Mouse (Mus musculus): ENCODE data around the gene Pip5k1b. TPM values are rescaled to one million over a fixed set of nuclear protein-coding genes. Genes with fewer than 3 reads are reported as not detected.

Pip5k1b gene
- polyA plus RNA-seq, 1 experiment from 2014 or later: 4.1 TPM

DNA sequence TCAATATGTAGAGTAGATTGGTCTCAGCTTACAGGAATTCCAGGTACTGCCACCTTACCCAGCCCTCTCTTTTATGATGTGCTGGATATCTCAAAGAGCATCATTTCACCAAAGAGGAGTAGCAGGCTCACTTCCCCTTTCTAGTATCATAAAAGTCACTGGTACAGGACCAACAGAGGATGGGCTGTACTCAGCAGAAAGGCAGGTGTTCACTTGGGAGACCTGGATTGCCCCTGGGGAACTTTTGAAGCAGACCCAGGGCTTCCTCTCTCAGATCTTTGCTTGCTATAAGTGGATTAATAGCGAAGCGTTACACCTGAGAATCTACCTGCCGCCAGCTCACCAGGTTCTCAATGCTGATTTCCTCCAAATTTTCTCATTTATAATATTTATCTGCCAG is 127.7 kb downstream of the Pip5k1b start:
- no peaks in the 10 kb centered on the region for H3K27me3 ChIP-seq (ENCODE audit: control insufficient read depth, insufficient read depth, low read length)
- no peaks in the 10 kb centered on the region for H3K9me3 ChIP-seq (replicated peaks; ENCODE audit: control insufficient read depth, low read length)
- no peaks in the 10 kb centered on the region for H3K36me3 ChIP-seq (ENCODE audit: control insufficient read depth, insufficient read depth, low read length)
- H3K4me3 ChIP-seq (replicated peaks; ENCODE audit: low read length): no peak overlapping the region
- WGBS: 87% methylated on average over 3 of the region's 3 CpGs
- no peak overlapping the region for H3K4me2 ChIP-seq (ENCODE audit: low read depth, low read length)
- ATAC-seq (ENCODE audit: insufficient read depth, low FRiP score): no peak
- no peak overlapping the region for H3K9ac ChIP-seq (ENCODE audit: low read length)
- no peaks in the 10 kb centered on the region for H3K4me1 ChIP-seq (ENCODE audit: control insufficient read depth, insufficient read depth, low read length)
- H3K27ac ChIP-seq (ENCODE audit: low read length): no peak overlapping the region

DNA sequence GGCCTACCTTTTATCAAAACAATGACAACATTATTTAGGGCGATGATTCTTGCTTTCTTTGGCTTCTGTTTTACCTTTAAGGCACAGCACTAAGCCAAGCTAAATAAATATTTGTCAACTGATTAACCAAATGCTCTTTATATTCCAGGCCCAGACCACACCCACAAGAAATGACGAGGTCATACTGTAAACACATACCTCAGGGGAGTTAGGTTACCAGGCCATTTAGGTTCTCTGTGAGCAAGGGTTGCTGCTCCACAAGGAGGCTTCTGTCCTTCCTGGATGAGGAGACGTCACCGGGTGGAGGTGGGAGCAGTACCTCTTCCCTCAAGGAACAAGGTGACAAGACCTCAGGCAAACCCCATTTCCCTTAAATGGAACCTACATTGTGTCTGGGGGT is 128.4 kb downstream of the Pip5k1b start:
- 42% methylated on average over 4 of the region's 4 CpGs for WGBS
- H3K4me2 ChIP-seq (ENCODE audit: low read depth, low read length): no peak overlapping the region
- peak overlapping the region; percentile 24; the same call in 1 of the 2 replicates for H3K27ac ChIP-seq (ENCODE audit: low read length)

DNA sequence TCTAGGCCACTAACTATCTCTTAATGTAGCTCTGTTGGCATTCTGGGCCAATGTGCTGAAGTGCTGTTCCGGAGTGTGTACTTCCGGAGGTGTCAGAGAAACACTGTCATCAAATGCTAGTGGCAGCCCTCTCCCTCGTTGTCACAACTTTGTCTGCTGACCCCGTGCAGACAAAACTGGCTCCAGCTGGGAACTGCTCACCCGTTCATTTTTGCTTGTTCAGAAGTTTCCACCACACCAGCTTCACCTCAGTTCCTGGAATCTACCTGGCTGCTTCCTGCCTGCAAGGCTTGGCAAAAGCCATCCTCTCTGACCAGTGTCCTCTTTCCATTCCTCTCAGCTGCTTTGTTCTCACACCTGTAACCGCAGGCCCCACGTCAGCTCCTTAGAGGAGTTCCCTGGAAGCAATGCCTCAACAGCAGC is 128.9 kb downstream of the Pip5k1b start:
- peak overlapping the region; percentile 40 for H3K27ac ChIP-seq (ENCODE audit: low read length)
- H3K4me2 ChIP-seq (ENCODE audit: low read depth, low read length): no peak overlapping the region
- no peaks in the 10 kb centered on the region for H3K27me3 ChIP-seq (ENCODE audit: control insufficient read depth, insufficient read depth, low read length)
- 70% methylated on average over 7 of the region's 7 CpGs for WGBS
- H3K9me3 ChIP-seq (replicated peaks; ENCODE audit: control insufficient read depth, low read length): no peaks in the 10 kb centered on the region
- H3K9ac ChIP-seq (ENCODE audit: low read length): no peak overlapping the region
- no peak overlapping the region for H3K4me3 ChIP-seq (replicated peaks; ENCODE audit: low read length)
- H3K36me3 ChIP-seq (ENCODE audit: control insufficient read depth, insufficient read depth, low read length): no peaks in the 10 kb centered on the region
- H3K4me1 ChIP-seq (ENCODE audit: control insufficient read depth, insufficient read depth, low read length): no peaks in the 10 kb centered on the region
- ATAC-seq (ENCODE audit: insufficient read depth, low FRiP score): peak; percentile 65; the same call in 1 of the 2 replicates

More for the DNA sequence above, 128.4 kb downstream of the Pip5k1b start:
- Histone ChIP-seq H3K27me3 (ENCODE audit: control insufficient read depth, insufficient read depth, low read length) (no peaks in the 10 kb centered on the region), H3K9me3 (replicated peaks; ENCODE audit: control insufficient read depth, low read length) (no peaks in the 10 kb centered on the region), H3K4me3 (replicated peaks; ENCODE audit: low read length) (no peak overlapping the region), H3K4me1 (ENCODE audit: control insufficient read depth, insufficient read depth, low read length) (no peaks in the 10 kb centered on the region), H3K9ac (ENCODE audit: low read length) (no peak overlapping the region), H3K36me3 (ENCODE audit: control insufficient read depth, insufficient read depth, low read length) (no peaks in the 10 kb centered on the region)
- ATAC-seq (ENCODE audit: insufficient read depth, low FRiP score): peak; percentile 87; the same call in 1 of the 2 replicates

DNA sequence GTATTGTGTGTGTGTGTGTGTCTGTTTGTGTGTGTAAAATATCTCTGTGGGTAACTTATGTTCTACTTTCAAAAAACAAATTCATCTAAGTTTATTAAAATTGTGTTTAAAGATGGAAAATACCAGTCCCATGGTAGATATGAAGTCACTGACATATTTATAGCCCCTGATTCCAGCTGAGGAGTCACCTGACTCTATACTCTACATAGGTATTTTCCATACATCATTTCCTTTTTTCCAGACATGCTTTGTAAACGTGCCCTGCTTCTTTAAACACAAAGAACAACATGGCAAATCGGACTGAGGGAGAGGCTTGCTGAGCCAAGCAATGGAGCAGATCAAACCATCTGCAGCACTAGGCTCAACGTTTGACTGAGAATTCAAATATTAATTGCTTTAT is 137.6 kb downstream of the Pip5k1b start:
- Histone ChIP-seq H3K27ac (ENCODE audit: low read length) (no peak overlapping the region), H3K9me3 (replicated peaks; ENCODE audit: control insufficient read depth, low read length) (no peaks in the 10 kb centered on the region), H3K36me3 (ENCODE audit: control insufficient read depth, insufficient read depth, low read length) (no peaks in the 10 kb centered on the region), H3K4me3 (replicated peaks; ENCODE audit: low read length) (no peak overlapping the region), H3K9ac (ENCODE audit: low read length) (no peak overlapping the region), H3K4me2 (ENCODE audit: low read depth, low read length) (no peak overlapping the region), H3K4me1 (ENCODE audit: control insufficient read depth, insufficient read depth, low read length) (no peaks in the 10 kb centered on the region), H3K27me3 (ENCODE audit: control insufficient read depth, insufficient read depth, low read length) (no peaks in the 10 kb centered on the region)
- 44% methylated on average over 3 of the region's 3 CpGs for WGBS
- ATAC-seq (ENCODE audit: insufficient read depth, low FRiP score): no peak

DNA sequence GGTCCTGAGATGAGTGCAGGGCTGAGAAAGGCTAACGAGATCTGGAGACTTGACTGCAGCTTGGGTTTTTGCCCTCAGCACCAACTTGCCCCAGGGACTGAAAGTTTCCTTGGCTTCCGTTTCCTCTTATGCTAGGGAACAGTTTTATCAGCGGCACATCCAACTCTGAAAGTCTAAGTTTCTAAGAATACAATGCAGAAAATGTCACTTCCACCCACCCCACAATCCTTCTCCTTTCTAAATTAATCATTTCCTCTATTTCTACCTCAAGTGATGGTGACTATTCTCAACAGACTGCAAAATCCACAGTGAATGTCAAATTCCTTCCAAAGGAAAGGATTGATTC is 138.0 kb downstream of the Pip5k1b start:
- H3K27ac ChIP-seq (ENCODE audit: low read length): no peak overlapping the region
- no peak overlapping the region for H3K4me3 ChIP-seq (replicated peaks; ENCODE audit: low read length)
- H3K4me1 ChIP-seq (ENCODE audit: control insufficient read depth, insufficient read depth, low read length): no peaks in the 10 kb centered on the region
- H3K9ac ChIP-seq (ENCODE audit: low read length): no peak overlapping the region
- 80% methylated on average over 3 of the region's 3 CpGs for WGBS
- H3K9me3 ChIP-seq (replicated peaks; ENCODE audit: control insufficient read depth, low read length): no peaks in the 10 kb centered on the region
- H3K36me3 ChIP-seq (ENCODE audit: control insufficient read depth, insufficient read depth, low read length): no peaks in the 10 kb centered on the region
- ATAC-seq (ENCODE audit: insufficient read depth, low FRiP score): no peak
- no peaks in the 10 kb centered on the region for H3K27me3 ChIP-seq (ENCODE audit: control insufficient read depth, insufficient read depth, low read length)
- no peak overlapping the region for H3K4me2 ChIP-seq (ENCODE audit: low read depth, low read length)

DNA sequence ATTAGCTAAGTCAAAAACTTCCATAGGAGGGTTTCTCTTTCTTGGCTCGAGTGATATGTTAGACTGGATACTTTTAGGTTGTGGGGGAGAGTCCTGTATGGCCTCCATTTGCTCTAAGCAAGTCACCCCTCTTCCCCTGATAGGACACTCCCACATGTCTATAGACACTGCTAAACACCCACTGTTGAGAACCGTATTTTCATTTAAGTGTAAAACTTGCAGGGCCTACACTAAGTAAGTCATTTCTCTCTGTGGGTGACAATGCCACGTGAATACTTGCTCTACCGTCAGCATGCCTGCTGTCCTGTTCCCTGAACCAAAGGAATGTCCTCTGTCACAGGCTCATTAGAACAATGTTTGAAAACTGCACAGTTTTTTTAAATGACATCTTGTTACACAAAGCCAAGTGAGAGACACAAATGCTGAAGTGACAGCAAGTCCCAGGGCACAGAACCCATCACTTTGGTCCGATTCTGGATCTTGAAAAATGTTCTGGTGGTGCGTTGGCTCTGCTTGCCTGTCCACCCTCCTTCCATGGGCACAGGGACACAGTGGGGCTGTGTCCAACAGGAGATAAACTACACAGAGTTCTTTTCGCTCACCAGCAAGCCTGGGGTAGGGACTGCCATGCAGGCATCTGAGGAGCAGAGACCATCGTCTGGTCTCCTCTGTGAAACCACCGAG is 138.6 kb downstream of the Pip5k1b start:
- 82% methylated on average over 9 of the region's 9 CpGs for WGBS
- Histone ChIP-seq H3K36me3 (ENCODE audit: control insufficient read depth, insufficient read depth, low read length) (no peaks in the 10 kb centered on the region), H3K4me1 (ENCODE audit: control insufficient read depth, insufficient read depth, low read length) (no peaks in the 10 kb centered on the region), H3K4me2 (ENCODE audit: low read depth, low read length) (no peak overlapping the region), H3K9ac (ENCODE audit: low read length) (no peak overlapping the region), H3K27ac (ENCODE audit: low read length) (no peak overlapping the region), H3K27me3 (ENCODE audit: control insufficient read depth, insufficient read depth, low read length) (no peaks in the 10 kb centered on the region), H3K9me3 (replicated peaks; ENCODE audit: control insufficient read depth, low read length) (no peaks in the 10 kb centered on the region), H3K4me3 (replicated peaks; ENCODE audit: low read length) (no peak overlapping the region)
- no peak for ATAC-seq (ENCODE audit: insufficient read depth, low FRiP score)

DNA sequence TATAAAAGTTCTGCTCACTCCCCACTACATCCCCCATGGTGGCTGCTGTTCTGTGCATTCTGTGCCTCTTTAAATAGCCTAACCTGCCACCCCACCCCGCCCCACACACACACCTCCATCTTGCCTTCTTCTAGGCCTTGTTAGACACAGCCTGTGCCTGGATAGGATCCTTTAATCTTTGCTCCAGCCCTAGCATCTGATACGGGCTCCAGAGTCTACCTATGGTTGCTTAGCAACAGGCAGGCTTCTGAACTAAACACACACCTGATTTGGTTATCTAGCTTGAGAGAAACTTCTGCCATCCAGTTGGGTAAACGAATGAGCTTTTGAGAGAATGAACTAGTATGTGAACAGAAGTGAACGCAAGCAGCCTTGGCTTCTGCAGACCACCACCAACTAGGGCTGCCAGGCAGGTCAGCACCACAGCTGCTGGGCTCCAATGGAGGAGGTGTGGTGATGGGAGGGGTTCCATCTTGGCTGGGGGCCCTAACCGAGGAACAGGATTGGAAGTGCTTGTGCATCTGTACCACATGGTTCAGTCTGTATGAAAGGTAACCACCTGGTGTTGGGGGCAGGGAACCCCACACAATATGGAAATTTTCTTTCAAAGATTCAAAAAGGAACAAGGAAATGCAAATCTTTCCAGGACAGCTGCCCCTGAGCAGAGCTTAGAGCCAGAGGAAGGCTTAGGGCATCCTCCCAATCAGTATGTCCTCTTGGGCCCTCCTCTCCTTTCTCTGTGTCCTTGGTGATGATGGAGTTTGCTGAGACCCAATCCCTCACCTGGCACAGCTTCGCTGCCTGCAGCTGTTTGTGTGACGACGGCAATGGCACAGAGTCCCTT is 139.7 kb downstream of the Pip5k1b start:
- WGBS: 52% methylated on average over 8 of the region's 8 CpGs

DNA sequence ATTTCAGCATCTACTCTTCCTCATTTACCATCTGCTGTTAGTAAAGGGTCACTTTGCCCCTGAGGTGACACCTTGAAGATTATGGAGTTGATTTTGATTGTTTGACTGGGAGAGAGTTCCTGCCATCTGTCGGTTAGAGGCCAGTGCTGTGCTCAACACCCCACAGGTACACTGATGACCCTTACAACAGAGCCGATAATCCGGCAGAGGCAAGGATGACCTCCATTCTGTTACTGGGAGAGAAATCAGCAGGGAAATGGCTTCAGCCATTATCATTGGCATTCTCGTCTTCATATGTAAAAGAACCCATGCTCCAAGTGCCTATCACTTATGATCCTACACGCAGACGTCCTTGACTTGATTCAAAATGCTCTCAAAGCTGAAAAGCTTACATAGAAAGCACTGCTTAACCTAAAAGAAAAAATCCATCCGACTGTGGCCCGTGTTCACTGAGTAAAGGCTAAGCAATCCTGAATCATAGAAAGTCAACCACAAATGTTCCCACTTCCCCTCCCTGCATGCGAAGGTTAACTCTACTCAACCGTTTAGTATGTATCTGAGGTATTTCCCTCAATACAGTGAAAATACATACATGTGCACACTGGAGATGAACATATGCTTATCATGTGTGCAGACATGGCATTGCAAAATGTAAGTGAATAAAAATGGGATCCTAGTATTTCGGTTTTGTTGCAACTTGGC is 146.7 kb downstream of the Pip5k1b start:
- H3K4me2 ChIP-seq (ENCODE audit: low read depth, low read length): no peak overlapping the region
- WGBS: 82% methylated on average over 11 of the region's 11 CpGs
- H3K27ac ChIP-seq (ENCODE audit: low read length): no peak overlapping the region
- H3K9ac ChIP-seq (ENCODE audit: low read length): no peak overlapping the region
- no peak for ATAC-seq (ENCODE audit: insufficient read depth, low FRiP score)
- no peaks in the 10 kb centered on the region for H3K4me1 ChIP-seq (ENCODE audit: control insufficient read depth, insufficient read depth, low read length)
- no peaks in the 10 kb centered on the region for H3K9me3 ChIP-seq (replicated peaks; ENCODE audit: control insufficient read depth, low read length)
- no peak overlapping the region for H3K4me3 ChIP-seq (replicated peaks; ENCODE audit: low read length)
- no peaks in the 10 kb centered on the region for H3K27me3 ChIP-seq (ENCODE audit: control insufficient read depth, insufficient read depth, low read length)
- H3K36me3 ChIP-seq (ENCODE audit: control insufficient read depth, insufficient read depth, low read length): no peaks in the 10 kb centered on the region

More for the DNA sequence above, 139.7 kb downstream of the Pip5k1b start:
- H3K4me3 ChIP-seq (replicated peaks; ENCODE audit: low read length): no peak overlapping the region
- H3K4me1 ChIP-seq (ENCODE audit: control insufficient read depth, insufficient read depth, low read length): no peaks in the 10 kb centered on the region
- peak; percentile 88 for ATAC-seq (ENCODE audit: insufficient read depth, low FRiP score)
- peak overlapping the region; percentile 8 for H3K27ac ChIP-seq (ENCODE audit: low read length)
- no peak overlapping the region for H3K4me2 ChIP-seq (ENCODE audit: low read depth, low read length)
- H3K9me3 ChIP-seq (replicated peaks; ENCODE audit: control insufficient read depth, low read length): no peaks in the 10 kb centered on the region
- no peaks in the 10 kb centered on the region for H3K36me3 ChIP-seq (ENCODE audit: control insufficient read depth, insufficient read depth, low read length)
- H3K9ac ChIP-seq (ENCODE audit: low read length): no peak overlapping the region
- H3K27me3 ChIP-seq (ENCODE audit: control insufficient read depth, insufficient read depth, low read length): no peaks in the 10 kb centered on the region

DNA sequence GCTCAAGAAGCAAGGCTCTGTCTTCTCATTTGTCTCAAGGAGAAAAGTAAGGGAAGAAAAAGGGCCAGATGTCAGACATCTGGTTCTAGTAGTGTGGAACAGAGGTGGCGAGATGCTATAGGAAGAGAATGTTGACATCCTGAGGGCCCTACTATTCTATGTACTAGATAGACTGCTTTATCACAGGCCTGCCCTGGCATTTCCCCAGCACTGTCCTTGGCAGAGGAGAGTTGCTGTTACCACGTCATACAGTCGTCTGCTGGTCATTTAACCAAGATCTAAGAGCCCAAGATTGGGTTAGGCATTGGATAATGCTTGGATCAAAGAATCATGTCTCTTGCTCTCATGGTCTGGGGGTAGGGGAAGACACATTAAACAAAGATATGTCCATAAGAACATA is 151.0 kb downstream of the Pip5k1b start:
- WGBS: 88% methylated on average over 3 of the region's 3 CpGs
- Histone ChIP-seq H3K9me3 (replicated peaks; ENCODE audit: control insufficient read depth, low read length) (no peaks in the 10 kb centered on the region), H3K36me3 (ENCODE audit: control insufficient read depth, insufficient read depth, low read length) (no peaks in the 10 kb centered on the region), H3K4me3 (replicated peaks; ENCODE audit: low read length) (no peak overlapping the region), H3K9ac (ENCODE audit: low read length) (no peak overlapping the region), H3K27me3 (ENCODE audit: control insufficient read depth, insufficient read depth, low read length) (no peaks in the 10 kb centered on the region), H3K4me1 (ENCODE audit: control insufficient read depth, insufficient read depth, low read length) (no peaks in the 10 kb centered on the region), H3K27ac (ENCODE audit: low read length) (no peak overlapping the region), H3K4me2 (ENCODE audit: low read depth, low read length) (no peak overlapping the region)
- no peak for ATAC-seq (ENCODE audit: insufficient read depth, low FRiP score)
